Mouse (Mus musculus): ENCODE data around the gene Gm10073.

DNA sequence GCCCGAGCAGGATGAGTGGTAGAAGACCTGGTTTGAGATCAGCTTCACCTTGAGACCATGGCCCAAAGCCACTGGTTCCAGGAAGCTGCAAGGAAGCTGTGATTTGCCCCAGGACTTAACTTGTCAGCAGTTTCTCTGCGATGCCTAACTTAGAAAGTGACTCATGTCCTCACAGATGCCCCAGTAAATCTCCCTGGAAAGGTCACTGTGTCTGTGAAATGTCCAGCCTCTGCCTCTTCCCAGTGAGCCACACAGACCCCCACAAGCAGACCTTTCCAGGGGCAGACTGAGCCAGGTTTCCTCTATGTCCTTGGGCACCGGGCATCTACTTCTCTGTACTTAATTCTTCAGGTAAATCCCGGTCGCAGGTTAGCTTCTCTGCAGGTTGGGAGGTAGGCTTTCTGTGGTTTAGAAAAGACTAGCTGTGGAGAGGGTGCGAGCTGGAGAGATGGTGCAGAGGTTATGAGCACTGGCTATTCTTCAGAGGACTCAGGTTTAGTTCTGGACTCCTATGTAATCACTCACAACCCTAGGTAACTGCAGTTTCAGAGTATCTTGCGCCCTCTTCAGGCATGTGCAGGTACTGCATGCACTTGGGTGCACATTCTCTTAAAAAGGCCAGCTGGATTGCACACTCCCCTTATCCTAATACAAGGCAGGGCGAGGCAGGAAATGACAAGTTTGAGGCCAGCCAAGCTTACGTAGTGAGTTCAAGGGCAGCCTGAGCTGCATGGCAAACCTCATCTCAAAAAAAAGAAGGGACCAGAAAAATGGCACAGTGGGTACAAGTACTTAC, 45.8 kb downstream of the Gm10073 start:
- TF ChIP-seq HCFC1 (IDR thresholded peaks at IDR 0.05; ENCODE audit: borderline replicate concordance, insufficient read depth, low read length), result no peak
- TF ChIP-seq MAFK (IDR thresholded peaks at IDR 0.05; ENCODE audit: insufficient read depth, low read depth, low read length), result no peak
- no peak for TF ChIP-seq ZNF384 (IDR thresholded peaks at IDR 0.05; ENCODE audit: low read depth, low read length)

Data from ES-E14 (cell line).